Mouse (Mus musculus): ENCODE results near the gene Senp5.
"Not testable (repeated sequence)": the region's sequence is repeated elsewhere in the genome, so short reads cannot be mapped to it uniquely, and the experiment has no call there.

Gene Senp5

DNA sequence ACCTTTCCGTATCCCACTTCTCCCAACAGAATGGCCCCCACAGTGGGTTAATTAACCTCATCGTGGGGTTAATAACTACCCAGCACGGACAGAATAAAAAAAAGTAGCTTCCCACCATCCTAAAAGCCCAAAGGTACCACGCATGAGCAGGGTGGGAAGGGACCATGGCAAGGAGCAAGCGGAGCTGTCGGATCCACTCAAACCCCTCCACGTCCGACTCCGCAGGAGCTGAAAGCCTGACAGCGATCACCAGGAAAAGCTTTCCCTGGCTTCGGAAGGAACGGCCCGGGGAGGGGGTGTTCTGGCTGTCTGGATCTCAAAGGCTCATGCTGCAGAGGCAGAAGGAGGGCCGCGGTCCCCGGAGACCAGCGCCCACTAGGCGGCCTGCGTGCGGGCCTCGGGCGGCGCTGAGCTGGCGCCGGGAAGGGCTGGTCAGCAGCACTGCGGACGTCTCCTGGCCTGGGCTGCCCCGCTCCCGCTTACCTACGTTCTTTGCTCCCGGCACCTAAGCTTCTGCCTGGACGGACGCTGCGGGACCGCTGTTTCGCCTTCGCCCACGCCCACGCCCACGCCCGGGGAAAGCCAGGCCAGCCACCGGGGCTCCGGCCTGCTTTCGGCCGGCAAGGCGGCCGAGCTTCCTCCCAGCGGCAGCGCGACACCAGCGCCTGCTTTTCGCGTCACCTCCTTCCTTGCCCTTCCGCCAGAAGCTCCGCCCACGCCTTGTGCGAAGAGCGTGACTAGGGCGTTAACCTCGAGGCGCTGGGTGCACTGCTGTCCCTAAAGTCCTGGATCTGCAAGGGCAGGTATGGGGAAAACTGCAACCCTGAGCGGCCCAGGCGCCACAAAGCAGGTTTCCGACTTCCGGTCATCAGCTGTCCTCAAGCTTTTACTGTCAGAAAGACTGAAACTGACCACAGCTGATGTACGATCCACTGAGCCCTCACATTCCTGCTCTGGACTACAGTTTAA is at the start of gene Senp5:
Senp5 (minus strand) TSS at position 779 of the 969 bp plus-strand sequence.
- peak; percentile 91 to 93 for DNase-seq

DNA sequence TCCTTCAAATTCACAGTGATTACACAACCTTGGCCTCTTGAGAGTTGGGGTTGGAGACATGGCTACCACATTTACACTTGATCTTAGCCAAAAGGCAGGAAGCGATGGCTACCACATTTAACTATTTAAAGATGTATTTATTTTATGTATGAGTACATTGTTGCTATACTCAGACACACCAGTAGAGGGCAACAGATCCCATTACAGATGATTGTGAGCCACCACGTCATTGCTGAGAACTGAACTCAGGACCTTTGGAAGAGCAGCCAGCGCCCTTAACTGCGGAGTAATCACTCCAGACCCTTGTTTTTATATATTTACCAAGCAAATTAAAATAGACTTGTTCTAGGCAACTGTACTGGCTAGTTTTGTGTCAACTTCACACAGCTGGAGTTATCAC is 39.3 kb upstream of the Senp5 start:
- no peak for DNase-seq

DNA sequence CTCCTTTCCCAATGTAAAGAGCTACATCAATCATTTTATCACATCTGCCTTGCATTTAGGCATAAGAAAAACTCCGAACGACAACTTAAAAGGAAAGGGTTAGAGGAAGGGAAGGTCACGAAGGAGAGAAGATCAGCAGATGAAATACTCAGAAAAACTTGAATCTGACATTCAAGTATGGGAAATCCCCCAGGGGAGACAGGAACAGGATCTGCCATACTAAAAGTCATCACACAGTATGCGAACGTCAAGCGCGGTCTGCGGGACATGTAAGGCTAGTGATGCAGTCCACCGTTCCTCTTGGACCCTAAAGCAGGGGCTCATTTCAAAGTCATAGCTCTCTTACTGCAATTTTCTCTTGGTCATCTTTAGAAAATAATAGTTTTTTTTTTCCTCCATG is 16.6 kb upstream of the Senp5 start:
- no peak for DNase-seq

DNA sequence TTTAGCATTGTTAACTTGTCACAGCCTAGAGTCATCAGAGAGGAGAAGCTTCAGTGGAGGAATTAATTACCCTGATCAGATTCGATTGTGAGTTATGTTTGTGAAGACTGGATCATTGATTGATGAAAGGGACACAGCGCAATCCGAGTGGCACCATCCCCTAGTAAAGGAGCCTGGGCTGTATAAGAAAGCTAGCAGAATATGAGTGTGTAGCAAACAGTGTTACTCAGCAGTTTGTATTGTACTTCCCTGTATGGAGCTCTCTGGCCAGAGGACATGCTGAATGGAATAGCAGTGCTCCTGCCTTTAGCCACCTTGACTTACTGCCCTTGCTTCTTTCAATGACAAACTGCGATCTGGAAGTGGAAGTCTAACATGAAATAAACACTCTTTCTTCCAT is 7.2 kb upstream of the Senp5 start:
- no peak for DNase-seq

DNA sequence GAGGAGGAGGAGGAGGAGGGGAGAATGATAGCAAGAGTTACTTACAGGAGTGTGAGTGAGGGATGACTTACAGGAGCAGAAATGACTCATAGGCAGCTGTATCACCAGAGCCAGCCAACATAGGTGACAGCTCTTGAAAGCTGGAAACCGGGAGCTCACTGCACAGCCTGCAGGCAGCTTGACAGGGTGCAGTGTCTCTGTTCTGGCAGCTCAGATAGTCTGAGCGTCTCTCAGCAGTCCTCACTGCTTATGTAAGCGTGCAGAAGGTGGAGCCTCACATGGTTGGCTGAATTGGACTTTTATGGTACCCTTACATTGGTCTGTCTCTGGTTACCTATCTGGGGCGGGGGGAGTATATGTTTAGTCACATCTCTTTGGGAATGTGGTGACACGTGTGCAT is 6.8 kb upstream of the Senp5 start:
- no peak for DNase-seq

DNA sequence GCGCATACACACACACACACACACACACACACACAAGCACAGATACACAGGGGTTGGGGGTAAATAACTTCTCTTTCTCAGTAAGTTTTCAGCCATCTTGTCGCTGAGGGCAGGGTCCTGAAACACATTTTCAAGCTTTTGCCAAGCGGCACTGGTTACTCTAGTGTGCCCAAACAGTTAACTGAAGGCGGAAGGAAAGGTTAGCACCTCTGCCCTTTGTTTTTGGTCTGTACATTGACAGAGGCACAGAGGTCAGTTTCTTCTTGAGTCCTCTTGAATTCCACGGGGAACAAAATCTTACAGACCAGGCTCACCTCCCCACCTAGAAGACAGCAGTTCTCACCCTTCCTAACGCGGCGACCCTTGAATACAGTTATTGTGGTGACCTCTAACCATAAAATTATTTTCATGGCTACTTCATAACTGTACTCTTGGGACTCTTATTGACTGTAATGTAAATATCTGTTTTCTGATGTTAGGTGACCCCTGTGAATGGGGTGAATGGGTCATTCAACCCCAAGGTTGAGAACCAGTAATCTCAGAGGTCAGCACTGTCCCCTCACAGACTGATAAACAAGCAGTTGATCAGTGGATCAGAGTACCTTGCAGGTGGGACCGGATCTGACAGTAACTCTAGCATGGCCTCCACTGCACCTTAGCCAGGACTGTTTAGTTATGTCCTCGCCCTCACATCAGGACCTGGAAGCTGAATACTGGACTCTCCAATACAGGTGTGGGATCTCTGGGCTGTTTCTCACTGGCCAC is 5.6 kb upstream of the Senp5 start:
- DNase-seq, result no peak

DNA sequence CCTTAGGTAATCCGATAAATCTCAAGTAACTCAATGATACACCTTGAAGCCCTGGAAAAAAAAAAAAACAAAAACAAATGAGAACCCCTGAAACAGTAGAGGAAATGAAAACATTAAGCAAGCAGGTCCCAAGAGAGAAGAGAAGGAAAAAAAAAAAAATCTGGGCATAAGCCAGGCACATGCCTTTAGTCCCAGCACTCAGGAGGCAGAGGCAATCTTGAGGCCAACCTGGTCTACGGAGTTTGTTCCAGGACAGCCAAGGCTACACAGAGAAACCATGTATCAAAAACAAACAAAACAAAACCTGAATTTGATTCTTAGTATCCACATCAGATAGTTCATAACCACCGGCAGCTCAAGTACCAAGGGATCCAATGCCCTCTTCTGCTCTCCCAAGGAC is 1.6 kb upstream of the Senp5 start:
- no peak for DNase-seq

DNA sequence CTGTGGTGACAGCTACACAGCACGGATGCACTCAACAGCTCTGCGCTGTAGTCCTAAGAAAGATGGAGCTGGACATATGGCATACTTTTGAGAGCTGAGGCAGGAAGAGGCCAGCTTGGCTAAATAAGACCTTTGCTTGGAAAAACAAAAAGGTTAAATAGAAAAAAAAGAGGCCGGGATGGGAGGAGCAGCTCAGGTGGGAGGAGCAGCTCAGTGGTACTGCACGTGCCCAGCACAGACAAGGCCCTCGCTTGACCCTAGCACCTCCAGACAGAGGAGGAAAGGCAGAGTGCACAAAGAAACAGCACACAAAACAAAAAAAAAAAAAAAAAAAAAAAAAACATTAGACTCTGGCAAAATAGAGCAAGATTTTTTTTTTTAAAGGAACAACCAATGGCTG is 6.7 kb downstream of the Senp5 start:
- DNase-seq, result no peak

DNA sequence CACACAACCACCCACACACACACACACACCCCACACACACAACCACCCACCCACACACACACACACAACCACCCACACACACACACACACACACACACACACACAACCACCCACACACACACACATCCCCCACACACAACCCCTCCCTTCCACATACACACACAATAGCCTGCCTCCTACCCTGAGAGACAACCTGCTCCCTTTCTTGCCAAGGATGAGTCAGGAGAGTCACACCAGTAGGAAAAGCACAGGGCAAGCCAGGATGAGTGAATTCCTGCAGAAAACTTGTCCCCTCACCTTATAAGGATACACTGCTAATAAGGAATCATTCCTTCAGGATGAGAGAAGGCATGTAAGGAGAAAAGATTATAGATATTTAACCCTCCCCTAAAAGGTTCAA is 9.1 kb downstream of the Senp5 start:
- no peak for DNase-seq

DNA sequence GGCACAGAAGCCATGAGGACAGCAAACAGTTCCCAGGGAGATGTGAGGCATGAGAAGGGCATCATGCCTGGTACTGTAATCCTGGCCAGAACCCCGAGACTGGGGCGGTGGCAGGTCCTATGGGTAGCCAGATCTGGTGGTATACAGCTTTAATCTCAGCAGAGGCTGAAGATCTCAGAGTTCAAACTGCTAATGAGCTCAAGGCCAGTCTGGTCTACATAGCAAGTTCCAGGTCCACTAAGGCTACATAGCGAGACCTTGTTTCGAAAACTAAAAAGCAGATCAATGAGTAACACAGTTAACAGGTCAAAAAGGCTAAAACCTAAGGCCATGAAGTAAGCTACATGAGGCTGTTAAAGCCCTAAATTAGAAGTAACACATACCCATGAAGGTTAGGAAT is 9.9 kb downstream of the Senp5 start:
- DNase-seq, result no peak

DNA sequence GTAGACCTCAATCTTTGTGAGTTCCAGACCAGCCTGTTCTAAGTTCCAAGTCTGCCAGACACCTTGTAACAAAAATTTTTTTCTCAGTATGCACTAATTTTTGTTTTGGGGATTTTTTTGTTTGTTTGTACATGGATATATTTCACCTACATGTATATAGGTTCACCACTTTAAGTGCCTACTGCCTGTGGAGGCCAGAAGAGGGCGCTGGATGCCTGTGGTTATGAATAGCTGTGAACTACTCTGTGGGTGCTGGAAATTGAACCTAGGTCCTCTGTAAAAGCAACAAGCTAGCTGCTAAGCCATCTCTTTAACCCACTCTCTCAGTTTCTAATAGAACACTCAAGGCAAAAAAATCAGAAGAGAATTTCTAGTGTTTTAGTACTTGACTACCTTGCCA is 11.0 kb downstream of the Senp5 start:
- DNase-seq, result no peak

DNA sequence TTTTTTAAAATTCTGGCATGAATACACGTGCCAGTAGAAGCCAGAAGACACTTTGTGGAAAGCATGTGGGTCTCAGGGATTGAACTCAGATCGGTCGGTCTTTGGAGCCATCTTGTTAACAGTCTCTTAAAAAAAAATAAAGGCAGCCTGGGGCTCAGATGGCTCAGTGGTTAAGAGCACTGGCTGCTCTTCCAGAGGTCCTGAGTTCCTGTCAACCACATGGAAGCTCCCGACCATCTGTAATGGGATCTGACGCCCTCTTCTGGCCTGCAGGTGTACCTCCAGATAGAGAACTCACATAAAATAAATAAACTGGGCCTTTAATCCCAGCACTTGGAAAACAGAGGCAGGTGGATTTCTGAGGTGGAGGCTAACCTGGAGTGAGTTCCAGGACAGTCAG is 22.1 kb downstream of the Senp5 start:
- DNase-seq, result no peak

DNA sequence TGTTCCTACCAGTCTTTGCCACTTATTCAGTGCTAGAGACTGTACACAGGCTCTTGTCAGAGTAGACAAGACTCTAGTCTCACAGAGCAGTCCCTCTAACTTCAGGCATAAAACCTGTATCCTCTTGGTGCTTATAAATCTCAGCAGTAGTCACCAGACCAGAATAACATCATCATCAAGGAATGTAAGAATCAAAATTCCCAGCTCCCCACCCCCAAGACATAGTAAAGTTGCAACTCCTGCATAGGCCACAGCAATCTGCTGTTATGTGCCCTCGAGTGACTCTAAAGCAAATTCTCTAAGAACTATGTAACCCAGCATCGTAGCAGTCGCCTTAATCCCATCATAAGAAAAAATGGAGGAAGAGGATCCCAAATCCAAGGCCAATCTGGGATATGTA is 23.6 kb downstream of the Senp5 start:
- DNase-seq, result no peak

DNA sequence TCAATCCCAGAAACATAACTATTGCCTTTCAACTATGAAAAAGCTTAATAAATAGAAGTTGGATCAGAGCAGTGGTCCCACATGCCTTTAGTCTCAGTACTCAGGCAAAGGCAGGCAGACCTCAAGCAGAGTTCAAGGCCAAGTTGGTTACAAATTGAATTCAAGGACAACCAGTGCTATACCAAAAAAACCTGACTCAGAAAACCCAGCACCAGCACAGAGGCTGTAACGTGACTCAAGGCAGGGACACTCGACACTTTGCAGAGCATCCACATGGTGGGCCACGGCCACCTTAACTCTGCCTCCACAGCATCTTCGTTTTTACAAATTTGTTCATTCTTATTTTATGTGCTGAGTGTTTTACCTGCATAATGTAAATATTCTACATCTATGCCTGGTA is 27.8 kb downstream of the Senp5 start:
- DNase-seq, result no peak

DNA sequence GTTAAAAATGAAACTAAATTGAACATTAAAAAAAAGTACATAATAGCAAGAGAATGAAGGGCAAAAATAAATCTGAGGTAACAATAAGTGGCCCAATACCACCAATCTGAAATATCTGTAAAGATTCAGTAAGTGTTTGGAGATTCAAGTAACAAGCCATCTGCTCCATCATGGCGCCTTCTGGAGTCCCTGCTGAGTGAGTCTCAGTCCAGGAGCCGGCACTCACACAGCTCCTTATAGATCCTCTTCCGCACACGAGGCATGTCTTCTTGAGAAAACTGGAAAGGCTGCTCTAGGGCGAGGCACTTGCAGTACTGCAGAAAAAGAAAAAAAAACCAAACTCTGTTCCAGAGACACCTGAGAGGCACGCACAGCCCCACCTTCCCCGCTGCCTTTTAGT is 39.9 kb downstream of the Senp5 start:
- DNase-seq, result no peak

DNA sequence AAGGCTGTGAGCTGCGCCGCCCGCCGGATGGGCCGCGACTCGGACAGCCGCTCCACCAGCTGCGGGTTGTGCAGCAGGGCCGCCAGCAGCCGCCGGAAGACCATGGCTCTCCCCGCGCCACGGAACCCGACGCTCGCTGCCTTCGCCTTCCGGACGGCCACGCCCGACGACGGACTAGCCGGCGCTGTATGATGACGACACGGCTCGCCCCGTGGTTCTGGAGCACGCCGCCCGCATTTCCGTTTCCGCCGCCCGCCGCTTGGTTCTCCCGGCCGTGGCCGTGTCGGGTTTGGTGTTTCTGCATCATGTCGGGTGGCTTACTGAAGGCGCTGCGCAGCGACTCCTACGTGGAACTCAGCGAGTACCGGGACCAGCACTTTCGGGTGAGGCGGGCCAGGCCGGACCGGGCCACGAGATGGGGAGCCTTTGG is 54.7 kb downstream of the Senp5 start, which contains the start of the genes 0610012G03Rik and Ncbp2:
0610012G03Rik (minus strand) TSS at position 150 of the 430 bp plus-strand sequence.
Ncbp2 (plus strand) TSS at position 169 of the 430 bp plus-strand sequence.
- DNase-seq, result peak; percentile 95 to 96

DNA sequence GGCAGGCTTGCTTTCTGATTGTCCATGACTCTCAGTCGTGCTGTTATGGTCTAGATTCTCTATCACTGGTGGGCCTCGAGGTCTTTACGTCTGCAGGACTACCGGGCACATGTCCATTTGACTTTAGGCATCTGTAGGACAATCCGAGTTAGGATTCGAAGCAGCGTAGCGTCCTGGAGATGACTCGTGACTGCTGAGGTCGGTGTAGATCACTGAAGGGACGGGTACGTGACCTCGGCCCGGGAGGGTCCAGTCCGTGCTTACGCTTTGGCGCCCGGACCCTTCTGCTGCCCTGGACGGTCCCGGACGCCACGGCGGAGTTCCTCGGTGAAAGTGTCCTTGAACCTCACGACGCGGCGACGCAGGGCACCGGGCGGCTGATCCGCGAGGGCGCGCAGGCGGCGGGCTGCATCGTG is 55.2 kb downstream of the Senp5 start:
- DNase-seq, result no peak

DNA sequence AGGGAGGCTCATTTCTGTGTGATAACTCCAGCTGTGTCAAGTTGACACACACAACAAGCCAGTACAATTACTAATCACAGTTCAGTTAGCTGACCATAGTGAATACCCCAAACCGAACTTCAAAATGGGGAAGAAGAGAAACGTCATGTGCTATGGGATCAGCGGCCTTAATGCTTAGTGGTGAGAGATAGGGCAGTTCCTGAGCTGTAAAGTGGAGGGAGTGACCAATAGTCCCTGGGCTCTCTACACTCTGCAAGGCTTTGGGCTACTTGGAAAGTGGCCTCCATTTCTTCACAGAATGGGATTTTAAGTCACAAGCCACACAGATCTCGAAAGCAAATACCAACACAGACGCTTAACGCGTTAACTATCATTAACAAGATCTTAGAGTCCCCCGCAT is 55.8 kb downstream of the Senp5 start:
- DNase-seq, result no peak

DNA sequence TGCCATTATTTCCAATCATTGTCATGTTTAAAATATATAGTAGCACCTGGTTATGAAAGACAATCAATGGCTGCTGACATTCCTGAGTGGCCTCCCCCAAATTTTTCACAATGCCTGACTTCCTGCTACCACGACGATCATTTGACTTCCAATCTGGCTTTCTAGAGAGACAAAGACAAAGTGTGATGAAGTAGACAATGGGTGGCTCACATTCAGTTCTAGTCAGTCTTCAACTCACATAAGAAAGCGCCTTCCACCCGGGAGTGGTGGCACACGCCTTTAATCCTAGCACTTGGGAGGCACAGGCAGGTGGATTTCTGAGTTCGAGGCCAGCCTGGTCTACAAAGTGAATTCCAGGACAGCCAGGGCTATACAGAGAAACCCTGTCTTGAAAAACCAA is 57.1 kb downstream of the Senp5 start:
- not testable (repeated sequence) for DNase-seq

DNA sequence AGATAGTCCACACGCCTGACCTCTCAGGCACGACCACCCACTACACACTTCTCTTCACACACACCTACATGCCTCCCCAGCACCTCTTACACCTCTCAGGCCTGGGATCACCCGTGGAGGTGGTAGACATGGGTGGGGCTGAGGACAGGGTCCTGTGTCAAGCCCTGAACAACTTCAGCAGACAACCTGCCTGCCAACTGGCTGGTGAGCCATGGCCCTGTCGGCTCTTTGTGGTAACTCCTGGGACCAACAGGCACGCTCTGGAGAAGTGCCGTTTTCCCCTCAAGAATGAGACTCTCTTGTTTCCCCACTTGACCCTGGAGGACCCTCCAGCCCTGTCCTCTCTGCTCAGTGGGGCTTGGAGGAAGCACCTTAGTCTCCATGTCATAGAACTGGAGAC is 57.7 kb downstream of the Senp5 start:
- DNase-seq, result no peak

DNA sequence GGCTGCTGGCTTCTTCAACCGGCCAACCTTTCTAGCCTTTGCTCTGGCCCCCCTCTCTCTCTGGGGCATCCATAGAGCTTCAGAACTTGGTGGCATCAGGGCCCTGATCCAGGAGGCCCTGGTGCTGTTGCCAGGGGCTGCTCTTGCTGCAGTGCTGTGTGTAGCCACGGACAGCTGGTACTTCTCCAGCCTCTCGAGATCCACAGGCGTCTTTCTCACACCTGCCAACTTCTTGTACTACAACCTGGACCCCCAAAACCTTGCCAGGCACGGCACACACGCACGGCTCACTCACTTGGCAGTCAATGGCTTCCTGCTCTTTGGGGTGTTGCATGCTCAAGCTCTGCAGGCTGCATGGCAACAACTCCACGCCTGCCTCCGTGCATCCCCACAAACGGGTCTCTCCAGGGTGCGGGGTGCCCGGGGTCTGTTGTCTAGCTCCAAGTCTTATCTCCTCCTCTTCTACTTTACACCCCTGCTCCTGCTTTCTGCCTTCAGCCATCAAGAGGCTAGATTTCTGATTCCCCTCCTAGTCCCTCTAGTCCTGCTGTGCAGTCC is 58.3 kb downstream of the Senp5 start:
- DNase-seq, result no peak

DNA sequence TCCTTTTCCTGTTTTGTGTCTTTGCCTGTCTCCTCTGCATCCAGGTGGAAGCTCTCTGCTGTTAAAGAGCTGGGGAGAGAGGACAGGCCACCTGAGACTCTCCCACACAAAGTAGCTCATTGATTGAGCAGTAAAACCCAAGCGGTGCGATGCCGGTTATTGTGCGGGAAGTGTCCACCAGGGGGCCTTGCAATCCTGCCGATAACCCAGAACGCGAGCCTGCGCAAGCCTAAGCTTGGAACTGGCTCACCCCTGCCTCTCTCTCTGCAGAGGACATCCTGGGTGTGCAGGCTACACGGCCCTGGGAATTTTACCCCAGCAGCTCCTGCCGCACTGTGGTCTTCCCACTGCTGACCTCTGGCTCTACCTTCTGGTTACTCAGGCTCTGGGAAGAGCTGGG is 59.1 kb downstream of the Senp5 start:
- peak; percentile 78 to 80 for DNase-seq

DNA sequence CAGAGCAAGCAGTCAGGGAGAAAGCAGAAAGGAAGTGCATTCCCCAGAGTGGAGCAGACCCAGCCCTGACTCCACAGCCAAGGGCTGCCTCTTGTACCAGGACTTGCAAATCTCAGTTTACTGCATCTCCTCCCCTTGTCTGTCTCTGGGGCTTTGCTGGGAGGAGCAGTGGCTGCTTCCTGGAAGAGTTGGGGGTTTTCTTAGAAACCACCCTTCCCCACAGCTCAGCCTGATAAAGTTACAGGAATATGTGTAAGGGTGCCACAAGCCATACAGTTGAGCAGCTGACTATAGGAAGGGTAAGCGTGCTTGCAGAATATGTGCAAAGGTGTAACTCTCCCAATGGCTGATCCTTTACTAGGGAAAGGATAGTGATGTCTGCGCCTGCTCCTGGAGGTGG is 62.5 kb downstream of the Senp5 start:
- DNase-seq, result no peak

DNA sequence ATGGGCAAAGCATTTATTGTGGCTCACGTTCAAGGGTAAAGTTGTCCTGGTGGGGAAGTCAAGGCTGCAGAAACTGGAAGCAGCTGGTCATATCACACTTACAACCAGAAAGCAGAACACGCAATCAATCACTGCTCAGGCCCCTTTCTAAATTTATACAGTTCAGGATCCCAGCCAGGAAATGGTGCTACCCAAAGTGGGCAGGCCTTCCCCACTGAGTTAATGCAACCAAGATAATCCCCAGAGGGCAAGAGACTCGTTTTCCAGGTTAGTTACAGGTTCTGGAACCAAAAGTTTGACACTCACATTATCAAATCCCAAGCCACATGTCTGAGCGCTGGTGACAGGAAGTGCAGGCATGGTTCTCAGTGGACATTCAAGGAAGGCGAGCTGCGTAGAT is 64.2 kb downstream of the Senp5 start:
- DNase-seq, result no peak
